Mouse (Mus musculus) MEL (cell line): ENCODE measurements at regions not wholly inside any gene's neighbourhood (a gene's known extent, or its start where the extent isn't known, plus 50 kb on each side); places are given as distances from the start of the nearest gene placed in this dataset.

Source experiments
- DNase-seq: peaks from one replicate; pipeline ENCODE4 v3.0.0; 2011; ENCODE audit warnings: low read depth, low spot score
- H3K27ac ChIP-seq: 2 replicates; pipeline ENCODE4 v1.5.1; 2012; ENCODE audit warnings: low read depth, mild to moderate bottlenecking, control low read depth, low read length, moderate library complexity; ENCODE audit not compliant: control insufficient read depth
- H3K27me3 ChIP-seq, 2 experiments: fragments of 150-350 bp in 1 of 2; sonication (generic) in 1 of 2; 2 replicates each; pipeline ENCODE4 v1.6.1; 2012; ENCODE audit warnings: low read length in 2 of 2, mild to moderate bottlenecking in 2 of 2, improper control_type of control experiment in 1 of 2, moderate library complexity in 1 of 2; ENCODE audit not compliant: insufficient read depth in 2 of 2, control insufficient read depth in 1 of 2
- H3K36me3 ChIP-seq, 2 experiments: 2 replicates each; pipeline ENCODE4 v1.6.1; 2012 to 2014; ENCODE audit warnings: low read length in 2 of 2, improper control_type of control experiment in 1 of 2, inconsistent platforms in 1 of 2, mild to moderate bottlenecking in 1 of 2; ENCODE audit not compliant: insufficient read depth in 2 of 2, control insufficient read depth in 1 of 2
- H3K4me1 ChIP-seq, 2 experiments: fragments of 150-350 bp in 1 of 2; sonication (generic) in 1 of 2; 2 replicates each; pipeline ENCODE4 v1.6.1; 2012; ENCODE audit warnings: low read length in 2 of 2, improper control_type of control experiment in 1 of 2, mild to moderate bottlenecking in 1 of 2; ENCODE audit not compliant: insufficient read depth in 2 of 2, control insufficient read depth in 1 of 2
- H3K4me3 ChIP-seq, 2 experiments: fragments of 150-350 bp in 1 of 2; sonication (generic) in 1 of 2; 2 replicates each; pipeline ENCODE4 v1.5.1; 2012; ENCODE audit warnings: low read depth in 2 of 2, low read length in 2 of 2, mild to moderate bottlenecking in 2 of 2, moderate library complexity in 2 of 2, control low read depth in 1 of 2, improper control_type of control experiment in 1 of 2; ENCODE audit not compliant: control insufficient read depth in 1 of 2, insufficient read depth in 1 of 2
- H3K79me2 ChIP-seq: 2 replicates; pipeline ENCODE4 v1.6.1; 2012; ENCODE audit warnings: mild to moderate bottlenecking, low read length, moderate library complexity; ENCODE audit not compliant: control insufficient read depth, poor library complexity, insufficient read depth
- H3K9ac ChIP-seq: 2 replicates; pipeline ENCODE4 v1.6.1; 2012; ENCODE audit warnings: low read depth, mild to moderate bottlenecking, control low read depth, low read length, moderate library complexity; ENCODE audit not compliant: control insufficient read depth, poor library complexity, severe bottlenecking
- H3K9me3 ChIP-seq: fragments of 150-350 bp; sonication (generic); replicated peaks from 2 replicates; pipeline ENCODE4 v1.6.1; 2012; ENCODE audit warnings: mild to moderate bottlenecking, low read length, improper control_type of control experiment, moderate library complexity; ENCODE audit not compliant: insufficient read depth
- BHLHE40 ChIP-seq: IDR thresholded peaks from 2 replicates; pipeline ENCODE4 v1.6.1; 2012; ENCODE audit warnings: low read depth, mild to moderate bottlenecking, inconsistent platforms, low read length, improper control_type of control experiment, borderline replicate concordance
- CHD1 ChIP-seq: IDR thresholded peaks from 2 replicates; pipeline ENCODE4 v1.6.1; 2012; ENCODE audit warnings: low read depth, mild to moderate bottlenecking, inconsistent platforms, low read length, improper control_type of control experiment
- CHD2 ChIP-seq: IDR thresholded peaks from 2 replicates; pipeline ENCODE4 v1.6.1; 2011; ENCODE audit warnings: low read length, improper control_type of control experiment
- CTCF ChIP-seq, 3 experiments: IDR thresholded peaks in 2 of 3; conservative IDR thresholded peaks in 1 of 3; 2 replicates each; pipeline ENCODE4 v1.5.1; 2011 to 2012; ENCODE audit warnings: low read length in 3 of 3, low read depth in 2 of 3, mild to moderate bottlenecking in 2 of 3, improper control_type of control experiment in 1 of 3, inconsistent platforms in 1 of 3, mixed read lengths in 1 of 3, moderate library complexity in 1 of 3; ENCODE audit not compliant: control insufficient read depth in 1 of 3, insufficient read depth in 1 of 3, poor library complexity in 1 of 3, severe bottlenecking in 1 of 3
- ELF1 ChIP-seq: IDR thresholded peaks from 2 replicates; pipeline ENCODE4 v1.6.1; 2014; ENCODE audit warnings: low read depth, mild to moderate bottlenecking, inconsistent platforms, low read length, improper control_type of control experiment, moderate library complexity
- ETS1 ChIP-seq: IDR thresholded peaks from 2 replicates; pipeline ENCODE4 v1.6.1; 2012; ENCODE audit warnings: low read depth, mild to moderate bottlenecking, inconsistent platforms, low read length, improper control_type of control experiment, moderate library complexity
- JUND ChIP-seq: IDR thresholded peaks from 2 replicates; pipeline ENCODE4 v1.6.1; 2011; ENCODE audit warnings: low read depth, mild to moderate bottlenecking, improper control_type of control experiment, low read length
- KAT2A ChIP-seq: conservative IDR thresholded peaks from 2 replicates; pipeline ENCODE4 v1.6.1; 2012; ENCODE audit warnings: low read depth, low read length, improper control_type of control experiment, inconsistent platforms
- MAFK ChIP-seq: IDR thresholded peaks from 2 replicates; pipeline ENCODE4 v1.6.1; 2011; ENCODE audit warnings: low read depth, mild to moderate bottlenecking, low read length, improper control_type of control experiment, borderline replicate concordance
- MAX ChIP-seq: IDR thresholded peaks from 2 replicates; pipeline ENCODE4 v1.6.1; 2011; ENCODE audit warnings: low read length, improper control_type of control experiment
- MAZ ChIP-seq: IDR thresholded peaks from 2 replicates; pipeline ENCODE4 v1.6.1; 2012; ENCODE audit warnings: low read depth, mild to moderate bottlenecking, inconsistent platforms, low read length, improper control_type of control experiment
- MEF2A ChIP-seq: IDR thresholded peaks from 2 replicates; pipeline ENCODE4 v1.6.1; 2014; ENCODE audit warnings: low read depth, mild to moderate bottlenecking, inconsistent platforms, low read length, improper control_type of control experiment; ENCODE audit not compliant: poor library complexity, insufficient replicate concordance, severe bottlenecking; ENCODE audit errors: extremely low read depth
- MXI1 ChIP-seq: IDR thresholded peaks from 2 replicates; pipeline ENCODE4 v1.6.1; 2011; ENCODE audit warnings: mild to moderate bottlenecking, low read depth, low read length, improper control_type of control experiment
- MYB ChIP-seq: IDR thresholded peaks from 2 replicates; pipeline ENCODE4 v1.6.1; 2011; ENCODE audit warnings: mild to moderate bottlenecking, low read depth, low read length, improper control_type of control experiment
- NRF1 ChIP-seq: IDR thresholded peaks from 2 replicates; pipeline ENCODE4 v1.6.1; 2014; ENCODE audit warnings: low read depth, mild to moderate bottlenecking, inconsistent platforms, low read length, improper control_type of control experiment, moderate library complexity; ENCODE audit not compliant: poor library complexity, insufficient read depth, severe bottlenecking
- POLR2A ChIP-seq, 2 experiments: IDR thresholded peaks; 2 replicates each; pipeline ENCODE4 v1.6.1; 2011 to 2012; ENCODE audit warnings: low read length in 2 of 2, mild to moderate bottlenecking in 2 of 2, control low read depth in 1 of 2, improper control_type of control experiment in 1 of 2, low read depth in 1 of 2, moderate library complexity in 1 of 2; ENCODE audit not compliant: control insufficient read depth in 1 of 2, insufficient read depth in 1 of 2, poor library complexity in 1 of 2
- RCOR1 ChIP-seq: IDR thresholded peaks from 2 replicates; pipeline ENCODE4 v1.6.1; 2012; ENCODE audit warnings: low read depth, mild to moderate bottlenecking, inconsistent platforms, low read length, improper control_type of control experiment
- SIN3A ChIP-seq: IDR thresholded peaks from 2 replicates; pipeline ENCODE4 v1.6.1; 2012; ENCODE audit warnings: low read length, improper control_type of control experiment, inconsistent platforms
- TAL1 ChIP-seq: IDR thresholded peaks from 2 replicates; pipeline ENCODE4 v1.6.1; 2012; ENCODE audit warnings: mild to moderate bottlenecking, inconsistent platforms, low read length, moderate library complexity, mixed read lengths
- TBP ChIP-seq: IDR thresholded peaks from 2 replicates; pipeline ENCODE4 v1.8.0; 2011; ENCODE audit warnings: low read depth, low read length, improper control_type of control experiment
- UBTF ChIP-seq: IDR thresholded peaks from 2 replicates; pipeline ENCODE4 v1.6.1; 2012; ENCODE audit warnings: low read depth, mild to moderate bottlenecking, inconsistent platforms, low read length, improper control_type of control experiment, moderate library complexity, borderline replicate concordance; ENCODE audit not compliant: insufficient read depth
- ZC3H11A ChIP-seq: IDR thresholded peaks from 2 replicates; pipeline ENCODE4 v1.6.1; 2012; ENCODE audit warnings: low read depth, mild to moderate bottlenecking, inconsistent platforms, low read length, improper control_type of control experiment
- ZKSCAN1 ChIP-seq: IDR thresholded peaks from 2 replicates; pipeline ENCODE4 v1.6.1; 2012; ENCODE audit warnings: low read depth, mild to moderate bottlenecking, inconsistent platforms, low read length, improper control_type of control experiment, moderate library complexity
- ZMIZ1 ChIP-seq: IDR thresholded peaks from 2 replicates; pipeline ENCODE4 v1.6.1; 2012; ENCODE audit warnings: low read depth, mild to moderate bottlenecking, inconsistent platforms, low read length, improper control_type of control experiment, moderate library complexity
- ZNF384 ChIP-seq: IDR thresholded peaks from 2 replicates; pipeline ENCODE4 v1.6.1; 2012; ENCODE audit warnings: low read depth, mild to moderate bottlenecking, inconsistent platforms, low read length, improper control_type of control experiment

- no peaks in the 10 kb centered on the region for H3K27me3 ChIP-seq
- no peaks in the 10 kb centered on the region for H3K79me2 ChIP-seq
- TF ChIP-seq MAZ: no peak
- no peak for TF ChIP-seq ETS1
- TF ChIP-seq CHD2: no peak
- no peak for TF ChIP-seq CTCF (IDR thresholded peaks at IDR 0.05 in 2 of 3, conservative IDR thresholded peaks at IDR 0.05 in 1 of 3; ENCODE audit: control insufficient read depth in 1 of 3, insufficient read depth in 1 of 3, low read depth in 2 of 3, low read length in 3 of 3, poor library complexity in 1 of 3, severe bottlenecking in 1 of 3)
- no peak for TF ChIP-seq UBTF
- H3K9me3 ChIP-seq: no peaks in the 10 kb centered on the region
- H3K4me3 ChIP-seq: no peak overlapping the region
- no peaks in the 10 kb centered on the region for H3K4me1 ChIP-seq
- no peak overlapping the region for H3K9ac ChIP-seq
- DNase-seq: no peak
- no peaks in the 10 kb centered on the region for H3K36me3 ChIP-seq
- no peak overlapping the region for H3K27ac ChIP-seq
Observed at GRCm38 (mm10) chr3:45602278-45602677, 224.1 kb downstream of the Pcdh10 start.

- no peak overlapping the region for H3K4me3 ChIP-seq
- H3K9ac ChIP-seq: no peak overlapping the region
- no peak for DNase-seq
- H3K4me1 ChIP-seq: no peaks in the 10 kb centered on the region
- H3K79me2 ChIP-seq: no peaks in the 10 kb centered on the region
- H3K9me3 ChIP-seq: no peaks in the 10 kb centered on the region
- H3K36me3 ChIP-seq: no peaks in the 10 kb centered on the region
- H3K27me3 ChIP-seq: no peaks in the 10 kb centered on the region
- no peak for TF ChIP-seq CHD2
- no peak for TF ChIP-seq MAFK
- TF ChIP-seq CHD1: no peak
- no peak for TF ChIP-seq SIN3A
- TF ChIP-seq RCOR1: no peak
- no peak for TF ChIP-seq BHLHE40
- no peak for TF ChIP-seq ZNF384
- no peak for TF ChIP-seq KAT2A
- TF ChIP-seq POLR2A (IDR thresholded peaks at IDR 0.05; ENCODE audit: control insufficient read depth in 1 of 2, insufficient read depth in 1 of 2, low read depth in 1 of 2, low read length in 2 of 2, poor library complexity in 1 of 2): no peak
- TF ChIP-seq ELF1: no peak
- TF ChIP-seq, all 39 proteins: peak for 0
- no peak overlapping the region for H3K27ac ChIP-seq
Observed at GRCm38 (mm10) chr3:45603151-45603550, 225.0 kb downstream of the Pcdh10 start.

- Histone ChIP-seq H3K27me3 (no peaks in the 10 kb centered on the region), H3K9me3 (no peaks in the 10 kb centered on the region), H3K79me2 (no peaks in the 10 kb centered on the region), H3K4me3 (no peak overlapping the region), H3K4me1 (no peaks in the 10 kb centered on the region), H3K9ac (no peak overlapping the region), H3K27ac (no peak overlapping the region), H3K36me3 (no peaks in the 10 kb centered on the region)
- TF ChIP-seq JUND: no peak
- TF ChIP-seq ZKSCAN1: no peak
- TF ChIP-seq TAL1: no peak
- TF ChIP-seq NRF1: no peak
- no peak for TF ChIP-seq MXI1
- no peak for TF ChIP-seq BHLHE40
- no peak for TF ChIP-seq MEF2A
- TF ChIP-seq TBP: no peak
- no peak for TF ChIP-seq ZC3H11A
- TF ChIP-seq ZMIZ1: no peak
- no peak for TF ChIP-seq MYB
- no peak for TF ChIP-seq MAX
- no peak for DNase-seq
Observed at GRCm38 (mm10) chr3:45620729-45621128, 242.5 kb downstream of the Pcdh10 start.
